Mouse (Mus musculus): ENCODE results near the gene Ap2a2. TPM values are rescaled to one million over a fixed set of nuclear protein-coding genes. Genes with fewer than 3 reads are reported as not detected.

Ap2a2 gene
- total RNA-seq (2015) (18.3 and 20.0 TPM in 2 replicates), total RNA-seq (2017) (23.4 and 23.6 TPM in 2 replicates)

DNA sequence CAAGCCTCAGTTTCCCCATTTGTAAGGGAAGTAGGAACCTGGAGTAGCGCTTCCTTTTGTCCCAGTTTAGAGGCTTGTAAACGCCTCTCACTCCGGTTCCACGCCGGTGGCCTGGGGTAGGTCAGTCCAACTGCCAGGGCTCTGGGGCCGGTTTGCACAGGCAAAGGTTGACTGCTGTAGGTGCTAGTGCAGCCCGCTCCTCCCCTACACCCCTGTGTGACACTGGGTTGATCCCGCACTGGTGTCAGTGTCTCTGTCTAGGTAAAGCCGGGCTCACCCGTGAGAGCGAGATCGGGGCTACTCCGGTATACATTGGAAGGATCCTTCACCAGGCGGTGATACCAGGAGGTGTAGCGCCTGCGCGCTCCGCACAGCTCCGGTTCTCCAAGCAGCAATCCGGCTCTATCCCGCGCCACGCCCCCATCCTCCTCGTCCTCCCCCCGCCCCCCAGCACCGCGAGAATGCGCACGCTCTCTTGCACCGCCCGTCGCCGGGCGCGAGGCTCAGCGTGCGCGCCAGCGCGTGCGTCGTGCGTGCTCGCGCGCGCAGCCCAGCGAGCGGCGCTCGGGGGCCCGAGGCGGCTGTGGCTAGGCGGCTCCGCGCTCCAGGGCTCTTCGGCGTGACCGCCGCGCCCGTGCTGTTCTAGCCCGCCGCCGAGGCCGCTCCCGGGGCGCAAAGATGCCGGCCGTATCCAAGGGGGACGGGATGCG, at the start of gene Ap2a2:
Ap2a2 (plus strand) TSS at position 492 of the 710 bp plus-strand sequence.
- peak; percentile 68 for ATAC-seq (replicated peaks; ENCODE audit: poor library complexity)

DNA sequence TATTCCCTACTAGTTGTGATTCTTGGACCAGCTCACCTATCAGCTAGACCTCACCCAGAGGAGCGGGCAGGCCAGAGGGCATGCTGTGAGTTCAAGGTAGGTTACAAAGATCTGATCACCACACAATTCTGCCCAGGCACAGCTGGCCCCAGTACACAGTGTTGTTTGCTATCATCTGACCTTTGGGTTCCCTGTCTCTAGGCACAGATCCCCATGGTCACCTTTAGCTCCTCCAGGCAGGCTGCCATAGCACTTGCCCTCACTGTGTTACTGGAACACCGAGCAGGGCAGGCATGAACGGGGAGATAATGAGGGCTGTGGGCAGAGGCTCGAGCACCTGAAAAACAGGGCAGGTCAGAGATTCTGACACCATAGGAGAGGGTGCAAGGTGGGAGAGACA, 44.3 kb upstream of the Ap2a2 start:
- no peak for ATAC-seq (replicated peaks; ENCODE audit: poor library complexity)

DNA sequence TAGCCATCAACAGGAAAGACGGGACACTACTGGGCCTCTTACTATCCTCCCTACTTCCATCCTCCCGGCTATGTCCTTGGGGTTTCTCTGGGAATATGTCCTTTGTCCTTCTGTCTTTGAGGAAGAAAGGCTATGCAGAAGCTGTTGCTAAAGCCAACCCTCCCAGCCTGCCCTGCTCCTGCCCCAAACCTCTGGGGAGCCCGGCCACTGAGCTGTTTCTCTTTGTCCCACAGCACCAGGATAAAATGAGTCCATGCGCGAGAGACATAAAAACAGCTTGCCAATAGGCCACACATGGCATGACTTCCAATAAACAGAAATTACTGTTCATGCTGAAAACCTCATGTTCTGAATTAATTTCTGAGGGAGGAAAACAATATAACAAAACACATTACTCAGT, 43.7 kb upstream of the Ap2a2 start:
- ATAC-seq (replicated peaks; ENCODE audit: poor library complexity) = no peak

DNA sequence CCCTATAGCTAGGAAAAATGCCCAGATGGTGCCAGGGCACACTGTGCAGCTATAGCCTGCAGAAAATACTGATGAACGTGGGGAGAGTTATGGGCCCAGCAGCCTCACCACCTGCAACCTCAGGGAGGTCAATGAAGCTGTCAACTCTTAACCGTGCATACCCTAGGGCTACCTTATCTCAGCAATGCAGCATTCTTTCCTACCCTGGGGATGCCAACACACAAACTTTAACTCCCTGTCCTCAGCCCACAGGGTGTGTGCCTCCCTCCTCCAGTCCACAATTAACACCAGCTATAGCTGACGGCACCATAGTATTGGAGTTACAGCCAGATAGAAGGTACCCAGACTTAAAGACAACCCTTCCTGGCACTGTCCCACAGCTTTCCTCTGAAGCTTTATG, 43.0 kb upstream of the Ap2a2 start:
- peak; percentile 95 for ATAC-seq (replicated peaks; ENCODE audit: poor library complexity)

DNA sequence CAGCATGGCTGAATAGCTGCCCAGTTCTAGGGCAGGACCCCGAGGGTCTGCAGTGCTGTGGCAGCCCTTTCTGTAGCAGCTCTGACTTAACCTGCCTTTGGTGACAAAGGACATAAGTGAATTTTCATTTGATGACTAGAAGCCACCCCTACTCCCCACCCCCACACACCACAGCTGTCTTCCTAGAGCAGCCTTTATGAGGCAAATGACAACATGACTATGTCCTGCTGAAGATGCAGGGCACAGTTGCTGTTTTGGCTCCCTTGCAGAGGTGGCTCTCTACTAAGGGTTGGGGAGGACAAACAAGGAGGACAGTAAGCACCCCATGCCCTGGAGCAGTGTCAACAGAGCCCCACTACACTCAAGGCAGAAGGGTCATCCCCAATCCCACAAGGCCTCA, 42.2 kb upstream of the Ap2a2 start:
- no peak for ATAC-seq (replicated peaks; ENCODE audit: poor library complexity)

DNA sequence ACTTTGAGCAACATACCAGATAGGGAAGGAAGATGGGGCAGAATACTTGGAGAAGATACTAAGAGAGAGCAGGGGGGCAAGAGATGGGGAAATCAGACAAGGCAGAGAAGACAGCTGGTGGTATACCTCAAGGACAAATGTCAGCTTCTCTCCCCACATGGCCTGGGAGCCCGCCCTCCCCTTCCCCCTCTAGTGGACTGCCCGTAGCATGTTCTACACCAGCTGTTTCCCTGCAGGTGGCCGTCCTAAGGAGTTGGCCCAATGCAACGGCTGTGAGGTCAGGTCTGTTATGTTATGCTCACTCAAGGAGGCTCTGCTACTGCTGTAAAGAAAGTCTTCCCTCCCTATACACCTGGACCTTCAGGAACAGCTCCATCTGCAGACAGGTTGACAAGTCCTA, 39.0 kb upstream of the Ap2a2 start:
- ATAC-seq (replicated peaks; ENCODE audit: poor library complexity) = no peak

DNA sequence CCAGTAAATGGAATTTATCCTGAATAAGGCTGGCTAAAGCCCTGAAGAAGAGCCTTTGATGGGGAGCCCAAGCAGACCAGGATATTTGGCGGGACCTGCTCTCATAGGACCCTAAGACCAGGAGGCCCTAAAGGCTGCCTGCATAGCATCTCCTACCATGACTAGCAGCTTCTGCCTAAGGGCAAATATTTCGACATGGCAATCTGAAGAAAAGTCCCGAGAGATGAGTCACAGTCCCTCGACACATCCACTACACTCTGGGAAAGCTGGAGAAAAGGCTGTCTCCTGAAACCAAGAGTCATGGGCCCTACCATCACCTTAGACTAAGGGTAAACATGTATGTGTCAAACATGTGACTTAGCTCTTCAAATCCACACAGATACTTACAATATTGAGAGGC, 37.7 kb upstream of the Ap2a2 start:
- ATAC-seq (replicated peaks; ENCODE audit: poor library complexity) = no peak

DNA sequence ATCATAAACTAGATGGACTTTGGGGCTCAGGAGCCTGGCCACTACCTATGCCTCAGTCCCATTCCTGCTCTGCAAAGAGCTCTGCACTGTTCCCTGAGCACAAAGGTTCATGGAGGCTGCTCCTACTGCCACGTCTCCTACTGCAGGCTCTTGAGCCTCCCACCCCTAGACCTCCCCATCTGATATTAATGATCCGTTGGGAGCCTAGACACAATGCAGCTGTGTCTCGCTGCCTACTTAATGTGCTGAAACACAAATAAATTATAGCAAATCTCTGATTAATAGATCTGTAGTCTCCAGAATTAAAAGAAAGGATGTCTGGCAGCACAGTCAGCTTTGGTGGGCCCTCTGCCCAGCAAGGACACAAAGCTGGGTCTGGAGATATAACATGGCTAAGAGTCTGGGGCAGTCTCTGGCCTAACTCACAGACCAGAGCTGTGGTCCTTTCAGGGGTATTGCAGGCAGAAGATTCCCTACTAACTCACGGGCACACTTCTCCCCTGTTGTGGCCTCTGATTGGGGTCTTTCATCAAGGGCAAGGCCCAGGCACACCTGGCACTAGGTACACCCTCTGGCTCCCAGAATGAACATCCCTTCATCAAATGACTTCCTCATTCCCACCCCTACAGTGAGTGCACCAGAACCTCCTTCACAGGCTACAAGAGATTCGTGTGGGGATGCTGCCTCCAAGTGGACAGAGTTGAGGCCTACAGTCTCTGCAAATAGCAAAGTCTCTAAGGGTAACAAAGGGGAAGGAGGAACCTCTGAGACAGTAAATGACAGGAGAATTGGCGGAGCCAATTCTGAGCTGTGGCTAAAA, 37.0 kb upstream of the Ap2a2 start:
- ATAC-seq (replicated peaks; ENCODE audit: poor library complexity) = peak; percentile 98

DNA sequence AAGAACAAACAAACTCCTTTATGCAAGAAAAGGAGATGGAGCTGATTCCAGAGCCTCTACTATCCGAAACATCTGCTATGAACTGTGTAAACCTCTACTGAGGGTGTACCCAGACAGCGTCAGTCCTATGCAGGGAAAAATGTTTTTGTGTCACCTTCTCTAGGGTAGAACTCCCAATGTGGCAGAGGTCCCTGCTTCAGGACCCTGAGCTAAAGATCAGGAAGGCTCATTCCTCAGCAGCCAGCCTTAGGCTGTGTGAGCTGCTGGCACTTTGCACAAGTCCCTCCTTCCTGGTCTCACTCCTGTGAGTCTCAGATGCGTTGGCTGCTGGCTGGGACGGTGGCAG, 36.4 kb upstream of the Ap2a2 start:
- ATAC-seq (replicated peaks; ENCODE audit: poor library complexity) = no peak

DNA sequence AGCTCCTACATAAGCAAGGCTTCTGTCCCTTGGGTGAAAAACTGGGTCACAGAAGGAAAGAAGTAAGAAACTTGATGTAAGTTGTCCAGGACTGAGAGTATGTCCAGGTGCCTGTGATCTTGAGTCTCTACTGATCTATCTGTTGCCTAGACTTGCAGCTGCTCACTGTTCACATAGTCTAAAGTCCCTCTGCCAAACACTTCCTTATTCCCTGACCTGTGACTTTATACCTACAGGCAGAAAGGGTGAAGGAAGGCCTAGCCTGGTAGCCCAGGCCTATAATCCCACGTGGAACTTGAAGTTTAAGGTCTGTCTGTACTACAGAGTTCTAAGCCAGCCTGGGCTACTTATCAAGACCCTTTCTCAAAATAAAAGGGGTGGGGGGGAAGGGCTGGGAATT, 26.4 kb upstream of the Ap2a2 start:
- ATAC-seq (replicated peaks; ENCODE audit: poor library complexity) = no peak

DNA sequence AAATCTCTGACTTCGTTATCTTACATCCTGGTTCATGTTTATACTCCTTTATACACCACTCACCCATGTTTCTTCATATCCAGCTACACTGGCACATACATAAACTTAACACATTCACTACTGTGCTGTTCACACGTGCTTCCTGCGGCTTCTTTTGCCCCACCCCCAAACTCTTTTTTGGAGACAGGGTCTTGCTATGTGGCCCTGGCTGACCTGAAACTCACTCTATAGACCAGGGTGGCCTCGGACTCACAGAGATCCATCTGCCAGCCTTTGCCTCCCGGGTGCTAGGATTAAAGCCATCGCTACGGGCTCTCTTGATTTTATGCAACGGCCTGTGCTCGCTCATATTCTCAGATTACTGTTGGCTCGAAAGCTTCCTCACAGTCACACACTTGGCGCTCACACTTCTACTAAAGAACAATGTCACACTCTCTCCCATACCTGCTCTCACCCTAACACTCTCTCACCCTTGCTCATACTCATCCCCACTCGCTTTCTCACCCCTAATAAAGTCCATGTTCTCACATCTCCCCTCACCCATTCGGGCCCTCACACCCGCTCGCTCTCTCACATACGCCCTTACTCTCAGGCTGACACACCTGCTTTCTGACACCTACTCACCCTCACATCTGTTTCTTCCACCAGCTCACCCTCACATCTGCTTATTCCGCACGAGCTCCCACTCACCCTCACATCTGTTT, 23.0 kb upstream of the Ap2a2 start:
- ATAC-seq (replicated peaks; ENCODE audit: poor library complexity) = no peak

DNA sequence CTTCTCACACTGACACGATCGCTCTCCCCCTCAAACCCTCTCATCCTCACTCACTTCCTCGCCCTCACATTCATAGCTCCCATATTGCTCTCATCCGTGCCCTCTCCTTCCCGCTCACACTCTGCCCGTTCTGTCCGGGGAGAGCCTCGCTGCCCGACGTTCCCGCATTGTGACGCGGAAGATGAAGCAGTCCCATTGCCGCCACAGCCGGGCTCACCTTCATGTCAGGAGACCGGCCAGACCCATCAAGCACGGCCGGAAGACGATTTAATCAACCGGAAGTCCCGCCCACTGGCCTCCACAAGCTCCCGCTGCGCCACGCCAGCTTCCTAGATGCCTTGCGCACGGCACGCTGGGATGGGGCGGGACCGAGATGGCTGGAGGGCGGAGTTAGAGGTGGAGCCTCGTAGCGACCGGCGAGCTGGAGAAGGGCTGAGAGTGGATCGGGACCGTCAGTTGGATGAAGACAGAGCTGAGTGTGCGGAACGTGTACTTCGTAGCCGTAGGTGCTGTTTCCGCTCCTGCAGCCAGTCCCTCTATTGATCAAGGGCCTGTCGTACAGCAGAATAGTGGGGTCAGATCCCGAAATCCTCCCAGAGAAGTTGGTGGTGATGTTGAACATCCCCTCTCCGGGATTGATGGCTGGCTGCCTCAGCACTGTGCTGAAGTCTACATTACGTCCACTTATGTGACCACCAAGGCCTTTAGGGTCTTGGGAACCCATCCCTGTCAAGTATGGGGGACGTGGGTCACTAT, 22.2 kb upstream of the Ap2a2 start, which contains the start of gene Chid1:
Chid1 (minus strand) TSS at position 302 of the 756 bp plus-strand sequence.
- ATAC-seq (replicated peaks; ENCODE audit: poor library complexity) = peak; percentile 91

DNA sequence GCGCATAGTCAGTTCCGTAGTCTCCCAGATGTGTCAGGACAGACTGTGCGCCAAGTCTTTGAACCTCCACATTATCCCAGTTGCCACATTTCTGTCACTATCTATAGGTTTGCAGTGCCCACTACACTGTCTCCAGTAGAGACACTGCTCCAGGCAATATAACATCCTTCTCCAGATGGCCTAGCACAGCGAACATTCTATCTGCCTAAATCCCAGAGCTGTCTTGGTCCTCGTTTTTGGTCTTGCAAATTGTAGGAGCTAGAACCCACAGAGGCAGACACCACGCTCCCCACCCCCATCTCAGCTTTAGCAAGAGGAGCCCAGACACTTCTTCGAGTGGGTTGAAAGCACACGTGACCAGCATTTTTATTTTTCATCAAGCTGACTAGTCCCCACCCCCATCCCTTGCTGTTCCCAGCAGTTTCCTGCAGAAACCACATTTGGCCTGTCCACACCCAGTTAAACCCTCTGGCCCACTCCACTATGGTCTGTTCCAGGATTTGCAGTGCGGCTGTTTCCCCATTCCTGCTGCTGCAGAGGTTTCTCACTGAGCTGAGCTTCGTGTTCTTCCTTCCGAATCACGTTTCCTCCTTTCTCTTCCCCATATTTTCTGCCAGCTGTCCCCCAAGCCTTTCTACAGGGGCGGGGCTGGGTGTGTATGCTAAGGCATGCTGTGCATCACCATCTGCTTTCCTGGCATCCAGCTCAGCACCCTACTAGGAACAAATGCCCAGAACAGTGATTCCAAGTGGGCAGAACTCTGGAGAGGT, 21.5 kb upstream of the Ap2a2 start:
- peak; percentile 58 for ATAC-seq (replicated peaks; ENCODE audit: poor library complexity)

DNA sequence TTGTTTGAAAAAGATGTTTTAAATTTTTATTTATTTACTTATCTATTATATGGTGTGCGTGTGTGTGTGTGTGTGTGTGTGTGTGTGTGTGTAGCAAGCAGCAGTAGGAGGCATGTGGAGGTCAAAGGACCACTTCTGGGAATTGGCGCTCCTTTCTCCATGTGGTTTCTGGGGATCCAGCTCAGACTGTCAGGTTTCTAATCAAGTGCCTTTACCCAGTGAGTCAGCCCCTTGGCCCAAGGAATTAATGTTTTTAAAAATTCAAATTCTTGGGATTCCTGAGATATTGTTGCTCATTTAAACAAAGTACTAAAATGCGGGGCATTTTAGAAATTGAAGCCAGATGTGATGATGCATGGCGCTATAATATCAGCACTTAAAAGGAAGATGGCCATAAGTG, 20.3 kb upstream of the Ap2a2 start:
- ATAC-seq (replicated peaks; ENCODE audit: poor library complexity) = no peak

DNA sequence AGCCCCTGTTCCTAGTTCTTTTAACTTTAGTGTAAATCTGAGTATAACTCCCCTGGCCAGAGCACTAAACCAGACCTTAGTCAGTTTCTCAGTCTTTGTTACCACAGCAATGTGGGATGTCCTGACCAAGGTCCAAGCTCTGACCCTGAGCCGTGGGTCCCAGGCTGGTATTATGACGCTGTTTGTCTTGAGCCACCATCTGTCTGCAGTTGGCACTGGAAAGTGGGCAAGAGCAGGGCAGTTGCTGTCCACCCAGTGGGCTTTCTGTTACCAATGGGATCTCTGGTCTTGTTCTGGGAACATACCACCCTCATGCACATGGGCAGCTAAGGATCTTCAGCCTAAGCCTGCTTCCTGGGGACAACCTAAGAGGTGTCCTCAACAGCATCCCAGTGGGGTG, 19.4 kb upstream of the Ap2a2 start:
- no peak for ATAC-seq (replicated peaks; ENCODE audit: poor library complexity)

DNA sequence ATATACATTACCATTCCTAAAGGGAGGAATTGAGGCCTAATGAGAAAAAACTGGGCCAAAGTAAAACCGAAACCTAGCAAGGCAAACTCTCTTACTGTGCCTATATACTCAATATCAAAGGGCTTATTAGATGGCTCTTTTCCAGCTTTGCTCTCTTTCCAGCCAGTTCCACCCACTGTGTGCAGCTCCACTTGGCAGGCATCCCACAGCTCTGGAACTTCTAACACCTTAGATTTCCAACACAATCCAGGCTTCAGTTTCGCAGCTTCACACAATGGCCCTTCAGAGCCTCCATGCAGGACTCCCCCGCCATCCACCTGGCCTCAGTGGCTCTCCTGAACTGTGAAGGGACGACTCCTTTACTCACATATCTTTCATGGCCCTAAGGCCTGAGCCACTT, 17.3 kb upstream of the Ap2a2 start:
- ATAC-seq (replicated peaks; ENCODE audit: poor library complexity) = no peak

DNA sequence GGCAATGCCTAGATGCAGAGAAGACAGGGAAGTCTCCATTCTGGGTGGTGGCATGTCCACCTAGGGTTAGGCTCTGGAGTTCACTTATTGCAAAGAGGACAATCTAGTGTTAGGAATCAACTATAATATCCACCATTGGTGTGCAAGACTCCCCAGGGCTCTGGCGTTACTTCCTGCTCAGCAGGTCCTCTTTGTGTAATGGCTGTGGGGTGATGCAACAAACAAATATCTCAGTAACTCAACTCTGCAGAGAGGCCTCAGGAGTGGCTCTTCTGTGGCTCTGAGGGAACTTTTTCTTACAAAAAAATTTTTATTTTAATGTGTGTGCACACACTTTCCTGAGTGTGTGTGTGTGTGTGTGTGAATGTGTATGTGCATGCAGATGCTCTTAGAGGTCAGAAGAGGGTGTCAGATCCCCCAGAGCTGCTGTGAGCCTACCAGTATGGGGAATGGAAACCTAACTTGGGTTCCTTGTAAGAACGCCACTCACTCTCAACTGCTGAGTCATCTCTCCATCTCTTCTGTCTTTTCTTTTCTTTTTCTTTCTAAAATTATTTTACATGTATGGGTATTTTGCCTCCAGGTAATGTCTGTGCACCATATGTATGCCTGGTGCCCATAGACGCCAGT, 12.4 kb upstream of the Ap2a2 start:
- ATAC-seq (replicated peaks; ENCODE audit: poor library complexity) = peak; percentile 88

DNA sequence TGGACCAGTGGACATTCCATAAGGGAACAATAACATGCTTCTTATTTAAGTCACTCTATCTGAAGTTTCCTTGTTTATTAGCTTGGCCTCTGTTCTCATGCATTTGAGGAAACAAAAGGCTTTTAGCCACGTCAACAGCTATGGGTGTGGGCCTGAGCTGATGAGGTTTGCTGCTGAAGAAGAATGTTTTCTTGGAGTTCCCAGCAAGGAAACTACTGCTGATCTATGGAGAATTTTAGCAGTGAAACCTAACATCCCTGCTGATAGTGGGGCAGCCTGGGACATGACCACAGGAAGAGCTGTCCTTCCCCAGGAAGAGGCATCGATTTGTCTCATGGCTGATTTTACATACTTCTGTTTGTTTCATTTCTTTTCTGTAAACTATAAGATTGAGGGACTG, 11.5 kb upstream of the Ap2a2 start:
- ATAC-seq (replicated peaks; ENCODE audit: poor library complexity) = no peak

DNA sequence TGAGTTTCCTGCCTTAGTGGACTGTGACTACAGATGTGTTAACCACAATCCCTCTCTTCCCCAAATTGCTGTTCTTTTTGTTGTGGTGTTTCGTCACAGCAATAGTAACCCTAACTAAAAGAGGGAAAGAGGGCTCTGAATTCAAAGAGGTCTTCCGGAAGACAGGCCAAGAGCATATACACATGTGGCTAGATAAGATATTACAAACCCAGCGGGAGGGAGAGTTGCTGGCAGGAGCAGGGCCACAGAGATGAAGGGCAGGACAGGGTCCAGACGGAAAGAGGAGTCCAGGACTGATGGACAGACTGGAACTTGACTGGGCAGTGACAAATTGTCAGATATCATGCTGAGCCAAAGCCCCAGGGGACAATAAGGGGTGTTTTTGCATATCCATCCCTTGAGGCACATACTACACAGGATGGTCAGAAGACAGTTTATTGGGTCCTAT, 3.6 kb upstream of the Ap2a2 start:
- ATAC-seq (replicated peaks; ENCODE audit: poor library complexity) = peak; percentile 45

DNA sequence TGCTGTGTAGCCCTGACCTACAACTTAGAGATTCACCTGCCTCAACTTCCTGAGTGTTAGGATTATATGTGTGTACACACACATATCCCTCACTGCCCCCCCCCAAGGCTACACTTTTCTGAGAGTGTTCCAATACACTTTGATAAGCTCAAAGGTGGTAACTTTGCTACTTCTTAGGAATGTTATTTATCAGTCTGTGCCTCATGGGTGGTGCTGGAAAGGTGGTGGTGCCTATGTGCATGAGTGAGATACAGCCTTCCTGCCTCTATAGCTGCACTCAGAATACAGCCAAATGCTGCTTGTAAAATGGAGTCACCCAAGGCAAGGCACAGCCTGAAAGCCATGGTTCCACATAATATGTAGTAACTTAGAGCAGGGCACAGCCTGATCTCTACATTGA, 3.0 kb upstream of the Ap2a2 start:
- peak; percentile 51 for ATAC-seq (replicated peaks; ENCODE audit: poor library complexity)

All from megakaryocyte progenitor cell, adult 5-6 weeks (primary cell).